Mouse (Mus musculus) left cerebral cortex, postnatal 14 days (tissue): ENCODE measurements at regions not wholly inside any gene's neighbourhood (a gene's known extent, or its start where the extent isn't known, plus 50 kb on each side); places are given as distances from the start of the nearest gene placed in this dataset.

Source experiments
- DNase-seq, 2 experiments: peaks; one replicate each; pipeline ENCODE4 v3.0.0; 2021 to 2022; ENCODE audit warnings: low spot score in 2 of 2, mixed read lengths in 1 of 2
- intact Hi-C: fragments of 180-260 bp; cut with DNase I; formaldehyde crosslinking; loops from one replicate; pipeline ENCODE4 v1.15.1; 2025

- DNase-seq = no peak
- intact Hi-C loops = no loop called here
Measured at GRCm38 (mm10) chr9:31538458-31539210, 74.4 kb upstream of the Tmem45b start.

- no peak for DNase-seq
- intact Hi-C loops = no loop called here
Measured at GRCm38 (mm10) chr9:31529021-31529420, 64.8 kb upstream of the Tmem45b start.

- intact Hi-C loops = no loop called here
Measured at GRCm38 (mm10) chr9:31527216-31527615, 63.0 kb upstream of the Tmem45b start.

More at GRCm38 (mm10) chr9:31527216-31527615, 63.0 kb upstream of the Tmem45b start:
- DNase-seq = no peak
